Mouse (Mus musculus) lung, postnatal 36 days (tissue): ENCODE data around the gene Adam17.
A peak's percentile ranks its signal among the peaks of the same experiment; 100 is the strongest.

Experiments
- DNase-seq: peaks from one replicate; pipeline ENCODE4 v3.0.0; 2022; ENCODE audit warnings: mixed read lengths

Gene Adam17

GRCm38 (mm10) chr12:21350113-21350876, 23.1 kb downstream of the Adam17 start:
- DNase-seq: no peak

- DNase-seq: no peak
Measured at GRCm38 (mm10) chr12:21346972-21347371, 26.5 kb downstream of the Adam17 start.

GRCm38 (mm10) chr12:21340674-21341073, 32.8 kb downstream of the Adam17 start:
- no peak for DNase-seq

- DNase-seq: no peak
Measured at GRCm38 (mm10) chr12:21337171-21337570, 36.3 kb downstream of the Adam17 start.

- DNase-seq: peak; percentile 62
Measured at GRCm38 (mm10) chr12:21335869-21336268, 37.6 kb downstream of the Adam17 start.

GRCm38 (mm10) chr12:21333766-21334165, 39.7 kb downstream of the Adam17 start:
- DNase-seq: no peak

- DNase-seq: no peak
Measured at GRCm38 (mm10) chr12:21333021-21333420, 40.4 kb downstream of the Adam17 start.

- no peak for DNase-seq
Measured at GRCm38 (mm10) chr12:21331711-21332110, 41.7 kb downstream of the Adam17 start.

GRCm38 (mm10) chr12:21330961-21331576, 42.4 kb downstream of the Adam17 start:
- no peak for DNase-seq

- DNase-seq: no peak
Measured at GRCm38 (mm10) chr12:21329661-21330400, 43.6 kb downstream of the Adam17 start.

GRCm38 (mm10) chr12:21326325-21326724, 47.1 kb downstream of the Adam17 start:
- no peak for DNase-seq

GRCm38 (mm10) chr12:21325266-21325665, 48.2 kb downstream of the Adam17 start:
- DNase-seq: no peak

GRCm38 (mm10) chr12:21324101-21324500, 49.3 kb downstream of the Adam17 start:
- DNase-seq: no peak

- no peak for DNase-seq
Measured at GRCm38 (mm10) chr12:21322856-21323255, 50.6 kb downstream of the Adam17 start.

- DNase-seq: no peak
Measured at GRCm38 (mm10) chr12:21322296-21322695, 51.1 kb downstream of the Adam17 start.

GRCm38 (mm10) chr12:21321170-21321569, 52.3 kb downstream of the Adam17 start:
- DNase-seq: no peak

- DNase-seq: peak; percentile 75
Measured at GRCm38 (mm10) chr12:21320317-21320716, 53.1 kb downstream of the Adam17 start.

- peak; percentile 84 for DNase-seq
Measured at GRCm38 (mm10) chr12:21318143-21318895, 55.1 kb downstream of the Adam17 start.

- DNase-seq: peak; percentile 76
Measured at GRCm38 (mm10) chr12:21316869-21317265, 56.6 kb downstream of the Adam17 start.

- peak; percentile 92 for DNase-seq
Measured at GRCm38 (mm10) chr12:21315923-21316868, 57.2 kb downstream of the Adam17 start, which contains the start of gene Iah1. Gene Iah1 (plus strand): TSS chr12:21316389.

GRCm38 (mm10) chr12:21312201-21312600, 61.2 kb downstream of the Adam17 start:
- DNase-seq: no peak

- no peak for DNase-seq
Measured at GRCm38 (mm10) chr12:21306721-21307120, 66.7 kb downstream of the Adam17 start.
